Mouse (Mus musculus): ENCODE measurements around the gene Flnb.

Flnb gene

GRCm38 (mm10) chr14:7826151-7826937 lies 8.6 kb downstream of the Flnb start:
- DNase-seq: no peak

- no peak for DNase-seq
Measured at GRCm38 (mm10) chr14:7829181-7829580, 11.4 kb downstream of the Flnb start.

DNA sequence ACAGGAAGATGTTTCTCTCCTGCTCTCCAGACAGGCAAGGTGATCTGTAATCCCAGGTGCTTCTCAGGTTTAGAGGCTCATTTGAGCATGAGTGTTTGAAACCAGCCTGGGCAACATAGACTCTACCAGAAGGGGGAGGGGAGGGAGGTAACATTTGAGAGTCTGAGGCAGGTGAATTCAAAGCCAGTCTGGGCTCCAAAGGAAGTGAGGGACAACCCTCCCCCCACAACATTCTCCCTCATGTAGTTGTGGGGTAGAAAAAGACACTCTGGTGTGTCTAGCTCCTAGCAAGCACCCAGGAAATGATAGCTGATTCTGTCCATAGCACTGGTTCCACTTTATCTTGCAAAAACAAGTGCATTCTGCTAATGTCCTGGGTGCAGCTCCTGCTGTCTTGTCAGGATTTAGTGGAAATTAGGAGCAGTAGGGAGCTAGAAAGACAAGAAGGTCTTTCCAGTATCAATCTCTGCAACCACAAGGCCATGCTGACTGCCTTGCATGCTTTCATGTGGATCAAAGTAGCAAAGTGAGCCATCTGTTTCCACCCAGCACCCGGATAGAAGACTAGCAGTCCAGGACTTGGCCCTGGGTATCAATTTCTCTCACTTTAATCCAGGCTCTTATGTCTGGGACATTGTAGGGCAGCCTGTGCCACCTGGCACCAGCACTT lies 14.1 kb downstream of the Flnb start:
- DNase-seq: peak in 1 of 2 experiments; percentile 9

DNA sequence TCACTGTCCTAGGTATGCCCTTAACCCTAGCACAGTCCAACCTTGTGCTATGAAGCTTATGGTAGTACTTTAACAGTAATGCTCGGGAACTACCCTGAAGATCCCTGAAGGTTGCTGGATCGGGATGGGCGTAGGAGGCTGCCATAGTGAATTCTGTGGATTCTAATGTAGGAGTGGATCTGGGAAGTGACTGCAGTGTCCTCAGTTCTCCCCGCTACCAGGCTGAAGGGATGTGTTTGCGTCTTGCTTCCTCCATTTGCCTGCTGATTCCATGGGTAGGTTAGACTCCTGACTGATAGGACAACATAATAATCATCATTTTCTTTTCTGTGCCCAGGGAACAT lies 14.7 kb downstream of the Flnb start:
- no peak for DNase-seq

- no peak for DNase-seq
Measured at GRCm38 (mm10) chr14:7833458-7833857, 15.7 kb downstream of the Flnb start.

DNA sequence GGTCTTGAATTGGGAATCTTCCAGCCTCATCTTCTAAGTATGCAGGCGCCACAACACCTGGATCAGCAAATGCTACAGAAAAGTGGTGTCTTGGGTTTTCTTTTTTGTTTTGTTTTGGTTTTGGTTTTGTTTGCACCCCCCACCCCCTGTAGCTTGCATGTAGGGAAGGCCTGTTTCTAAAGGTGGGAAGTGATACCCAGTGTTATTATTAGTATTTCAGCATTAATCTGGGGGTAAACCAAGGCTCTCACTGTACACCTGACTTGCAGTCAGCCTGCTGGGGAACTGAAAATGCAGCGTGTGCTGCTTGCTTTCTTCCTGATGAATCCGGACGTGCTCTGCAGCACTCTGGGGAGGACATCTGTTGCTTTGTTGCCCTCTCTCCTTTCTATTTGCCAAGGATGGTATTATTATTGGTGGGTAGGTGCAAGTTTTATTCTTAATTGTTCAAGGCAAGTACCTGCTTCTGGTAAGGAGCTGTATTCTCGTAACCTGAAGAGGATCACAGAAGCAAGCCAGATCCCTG lies 20.9 kb downstream of the Flnb start:
- DNase-seq: no peak

DNA sequence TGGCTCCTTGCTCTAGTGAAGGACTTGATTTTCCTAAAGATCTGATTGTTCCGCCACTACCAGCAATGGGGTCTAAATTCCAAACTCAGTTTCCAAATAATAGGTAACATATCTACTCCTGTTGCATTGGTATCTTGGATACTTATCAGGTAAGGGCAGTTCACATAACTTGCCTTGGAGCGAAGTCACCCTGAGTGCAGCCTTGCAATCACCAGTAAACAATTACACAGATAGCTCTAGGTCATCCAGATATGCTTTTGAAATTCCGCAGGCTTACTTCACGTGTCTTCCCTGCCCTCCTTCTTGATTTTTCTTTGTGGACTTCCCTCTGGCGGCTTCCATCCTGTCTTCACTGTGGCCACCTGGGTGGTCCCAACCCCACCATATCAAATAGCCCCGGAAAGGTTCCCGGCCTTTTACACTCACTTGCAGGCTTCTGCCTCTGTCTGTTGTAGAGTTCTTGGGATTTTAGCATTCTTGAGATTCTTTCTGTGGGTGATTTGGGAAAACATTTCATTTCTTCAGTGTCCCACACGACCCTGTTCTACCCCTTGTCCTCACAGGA lies 22.3 kb downstream of the Flnb start:
- DNase-seq: no peak

- DNase-seq: no peak
Measured at GRCm38 (mm10) chr14:7842631-7843332, 25.0 kb downstream of the Flnb start.

GRCm38 (mm10) chr14:7846696-7847095 lies 28.9 kb downstream of the Flnb start:
- DNase-seq: no peak

DNA sequence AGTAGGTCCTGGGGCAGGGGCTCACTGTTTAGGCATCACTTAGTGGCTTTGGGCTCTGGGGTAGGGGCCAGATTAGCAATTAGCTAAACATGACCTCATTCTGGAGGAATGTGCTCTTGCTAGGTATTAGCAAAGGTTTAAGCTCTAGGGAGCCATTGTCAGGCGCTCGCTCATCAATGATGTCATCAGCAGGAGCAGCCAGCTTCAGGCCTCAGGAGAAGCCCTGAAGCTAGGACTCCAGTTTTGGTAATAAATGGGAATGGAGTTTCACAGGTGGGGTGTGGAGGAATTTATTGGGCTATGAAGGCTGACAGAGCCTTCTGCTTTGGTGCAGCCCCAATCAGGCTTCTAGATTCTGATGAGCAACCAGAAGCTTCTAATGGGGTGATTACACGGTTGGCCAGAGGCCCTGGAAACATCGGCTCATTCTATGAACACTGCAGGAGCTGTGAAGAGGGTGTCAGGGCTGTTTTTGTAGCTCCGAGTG lies 30.0 kb downstream of the Flnb start:
- DNase-seq: no peak

- no peak for DNase-seq
Measured at GRCm38 (mm10) chr14:7850913-7851312, 33.2 kb downstream of the Flnb start.

GRCm38 (mm10) chr14:7851543-7852065 lies 33.8 kb downstream of the Flnb start:
- no peak for DNase-seq

DNA sequence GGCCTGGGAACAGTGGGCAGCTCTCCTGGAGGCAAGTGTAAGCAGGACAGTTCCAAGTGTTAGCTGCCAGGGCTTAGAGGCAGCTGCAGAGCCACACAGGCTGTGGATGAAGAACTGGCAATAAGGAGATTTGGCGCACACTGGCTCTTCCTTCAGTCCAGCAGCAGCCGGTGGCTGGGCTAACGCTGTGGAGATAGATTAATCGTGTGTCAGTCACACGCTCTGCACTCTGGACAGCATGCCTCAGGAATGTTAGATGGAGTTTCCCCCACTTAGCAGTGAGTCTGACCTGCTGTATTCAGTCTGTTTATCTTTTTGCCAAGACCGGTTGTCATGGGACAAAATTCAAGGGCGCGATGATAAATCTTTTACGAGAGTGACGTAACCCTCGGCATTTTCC lies 35.9 kb downstream of the Flnb start:
- DNase-seq: no peak

DNA sequence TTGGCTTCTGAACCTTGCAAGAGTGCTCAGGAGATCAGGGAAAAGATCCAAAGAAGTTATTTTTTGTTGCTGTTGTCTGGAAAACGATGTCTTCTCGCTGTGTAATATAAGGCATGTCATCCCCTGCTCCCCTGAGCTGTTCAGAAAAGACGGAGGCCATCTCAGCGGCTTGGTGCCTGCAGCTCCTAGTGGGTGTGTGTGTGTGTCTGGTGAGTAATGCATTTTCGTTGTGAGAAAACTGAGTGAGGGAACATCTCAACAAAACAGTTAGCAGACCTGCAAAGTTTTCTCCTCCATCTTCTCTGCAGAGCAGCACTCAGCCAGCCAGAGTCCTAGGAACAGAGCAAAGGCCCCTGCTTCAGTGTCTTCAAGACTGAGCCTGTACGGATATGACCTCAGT lies 36.6 kb downstream of the Flnb start:
- no peak for DNase-seq

DNA sequence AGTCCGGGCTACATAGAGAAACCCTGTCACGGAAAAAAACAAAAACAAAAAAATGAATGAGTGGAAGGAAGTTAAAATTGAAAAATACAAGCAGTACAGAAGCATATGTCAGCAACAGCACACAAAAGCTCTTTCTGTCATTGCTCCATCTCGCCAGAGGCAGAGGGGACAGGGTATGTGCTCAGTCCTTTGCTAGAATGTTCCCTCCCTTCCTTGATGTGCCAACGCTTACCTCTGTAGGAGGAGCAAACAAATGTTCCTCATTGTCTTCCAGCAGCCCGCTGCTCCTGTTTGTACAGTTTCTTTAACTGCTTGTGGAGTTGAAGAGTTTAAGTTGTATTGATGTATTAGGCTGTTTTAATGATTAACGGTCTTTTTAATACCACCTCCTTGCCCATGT lies 37.3 kb downstream of the Flnb start:
- DNase-seq: no peak

GRCm38 (mm10) chr14:7855501-7855900 lies 37.7 kb downstream of the Flnb start:
- DNase-seq: no peak

DNA sequence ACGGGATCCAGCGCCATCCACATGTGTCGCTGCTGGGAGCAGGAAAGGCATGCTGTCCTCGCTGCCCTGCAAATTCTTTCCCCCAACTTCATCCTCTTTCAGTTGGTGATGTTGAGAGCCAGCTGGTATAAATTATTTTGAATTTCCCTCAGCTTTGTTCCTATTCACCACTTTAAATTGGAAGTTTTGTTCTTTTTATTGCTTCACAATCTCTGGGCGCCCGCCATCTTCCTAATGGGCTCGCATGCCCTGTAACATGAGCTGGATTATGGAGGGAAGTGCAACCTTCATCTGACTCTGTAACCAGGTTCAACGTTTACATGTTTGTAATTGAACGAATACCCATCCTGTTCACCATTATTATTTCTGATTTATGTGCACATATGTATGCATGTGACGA lies 38.6 kb downstream of the Flnb start:
- DNase-seq: no peak

GRCm38 (mm10) chr14:7857835-7858234 lies 40.1 kb downstream of the Flnb start:
- DNase-seq: no peak

- DNase-seq: no peak
Measured at GRCm38 (mm10) chr14:7858430-7858829, 40.7 kb downstream of the Flnb start.

DNA sequence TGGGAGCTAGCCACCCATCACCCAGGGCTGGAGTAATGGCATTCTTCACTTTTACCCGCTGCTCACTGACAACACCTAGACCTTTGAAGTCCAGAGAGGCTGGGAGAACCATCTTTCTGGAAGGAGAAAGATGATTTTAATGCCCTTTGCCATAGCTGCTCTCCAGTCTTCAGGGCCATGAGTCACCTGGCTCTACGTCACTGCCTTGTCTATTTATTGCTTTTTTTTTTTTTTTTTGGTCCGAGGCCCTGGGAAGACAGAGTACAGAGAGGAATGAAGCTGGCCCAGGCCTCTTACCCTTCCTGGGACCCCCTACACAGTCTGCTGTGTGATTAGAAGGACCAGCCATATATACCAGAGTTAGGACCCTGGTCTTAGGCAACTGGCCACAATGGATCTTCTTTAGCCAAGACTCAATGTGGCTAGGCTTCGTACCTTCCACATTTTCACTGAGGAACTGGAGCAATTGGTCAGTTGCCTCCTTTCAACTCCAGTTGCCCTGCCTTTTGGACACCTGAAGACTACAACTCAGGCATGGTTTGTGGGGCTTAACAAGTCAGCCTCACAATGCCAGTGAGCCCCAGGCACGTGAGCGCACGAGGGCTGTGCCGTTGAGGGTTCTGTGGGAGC lies 42.9 kb downstream of the Flnb start:
- no peak for DNase-seq

DNA sequence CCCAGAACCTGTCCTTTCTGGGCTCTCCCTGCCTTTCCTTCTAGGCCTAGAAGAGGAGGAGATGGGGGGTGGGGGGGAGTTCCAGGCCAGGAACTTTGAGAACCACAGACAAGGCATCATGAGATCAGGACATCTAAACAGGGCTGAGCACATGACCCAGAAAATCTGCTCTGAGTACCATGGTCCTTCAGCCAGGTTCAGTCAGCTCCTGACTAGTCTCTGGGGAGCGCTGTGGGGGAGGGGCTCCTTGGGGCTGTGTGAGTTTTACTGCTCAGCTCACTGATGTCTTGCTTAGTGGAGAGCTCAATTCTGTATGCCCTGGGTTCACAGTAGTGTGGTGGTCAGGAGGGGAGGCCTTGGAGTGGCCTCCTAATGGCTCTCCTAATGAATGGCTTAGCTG lies 43.5 kb downstream of the Flnb start:
- no peak for DNase-seq

- DNase-seq: no peak
Measured at GRCm38 (mm10) chr14:7862226-7862625, 44.5 kb downstream of the Flnb start.

DNA sequence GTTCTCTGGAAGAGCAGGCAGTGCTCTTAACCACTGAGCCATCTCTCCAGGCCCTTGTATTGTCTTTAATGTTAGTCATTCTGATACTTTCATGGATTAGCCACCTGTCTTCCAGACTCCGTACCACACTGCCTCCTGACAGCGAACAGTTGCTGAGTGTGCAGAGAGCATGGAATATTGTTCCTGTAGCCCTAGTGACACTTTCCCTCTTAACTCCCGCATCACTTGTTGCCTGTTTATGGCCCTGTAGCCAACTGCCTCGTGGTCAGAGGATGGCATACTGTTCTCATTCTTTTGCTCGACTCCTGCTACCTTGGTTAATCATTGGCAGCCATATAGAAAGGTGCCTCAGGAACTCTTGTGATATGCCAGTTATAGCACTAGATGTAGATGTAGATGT lies 45.4 kb downstream of the Flnb start:
- DNase-seq: no peak

Data from thymus, postnatal 36 days (tissue).